Mouse (Mus musculus) testis, adult 2 months (tissue): ENCODE measurements around the gene Grik2.

Experiments used
- CTCF ChIP-seq: fragments of 200-500 bp; IDR thresholded peaks from 2 replicates; pipeline ENCODE4 v1.5.1; 2012; ENCODE audit warnings: low read depth, mild to moderate bottlenecking, inconsistent platforms, low read length, moderate library complexity; ENCODE audit not compliant: control insufficient read depth, insufficient read depth, insufficient replicate concordance
- POLR2A ChIP-seq: fragments of 200-500 bp; IDR thresholded peaks from 2 replicates; pipeline ENCODE4 v1.6.1; 2012; ENCODE audit warnings: low read depth, mild to moderate bottlenecking, inconsistent platforms, low read length, moderate library complexity; ENCODE audit not compliant: control insufficient read depth

DNA sequence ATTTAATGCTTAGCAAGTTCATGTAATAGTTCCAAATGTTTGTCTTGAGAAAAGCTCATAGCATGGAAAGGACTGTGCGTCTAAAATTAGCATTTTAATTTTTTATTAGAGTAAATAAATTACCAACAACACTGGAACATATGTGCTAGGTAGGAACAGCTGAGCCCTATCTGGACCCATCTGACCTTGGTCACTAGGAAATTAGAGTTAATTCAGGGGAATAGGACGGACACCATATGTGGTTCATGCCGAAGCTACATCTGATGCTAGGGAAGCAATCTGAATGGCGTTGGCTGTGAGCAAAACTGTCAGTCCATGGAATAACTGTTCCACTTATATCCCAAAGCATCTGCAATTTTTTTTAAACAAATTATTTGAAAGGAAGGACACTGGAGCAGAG, 638.9 kb downstream of the Grik2 start:
- no peak for TF ChIP-seq CTCF
- no peak for TF ChIP-seq POLR2A
